Mouse (Mus musculus): ENCODE results near the gene Pde6h. TPM values are rescaled to one million over a fixed set of nuclear protein-coding genes. Genes with fewer than 3 reads are reported as not detected.

The Pde6h gene
- total and polyA plus RNA-seq, 3 experiments: 0.04 to 0.30 TPM; not detected in 1

DNA sequence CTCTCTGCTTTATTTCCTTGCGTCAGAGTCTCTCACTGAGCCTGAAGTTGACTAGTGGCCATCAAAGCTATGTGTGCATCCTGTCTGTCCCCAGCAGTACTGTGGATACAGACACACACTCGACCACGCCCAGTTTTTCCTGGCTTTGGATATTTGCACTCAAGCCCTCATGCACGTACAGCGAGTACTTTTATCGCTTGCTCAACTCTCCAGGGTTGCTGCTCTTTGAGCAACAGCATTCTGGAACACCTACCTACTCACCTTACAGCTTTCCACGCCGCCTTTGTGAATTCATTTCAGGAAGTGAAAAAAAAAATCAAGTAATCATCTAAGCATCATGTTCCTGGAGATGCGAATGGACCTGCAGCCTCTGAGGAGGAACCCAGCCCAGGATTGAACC lies 29.3 kb downstream of the Pde6h start:
- dilution Hi-C loops (cut with MboI; ENCODE audit: extremely low pct_ligation_motif_present, extremely low pct_unique_long_range_greater_than_20kb, low sequenced_read_pairs): no loop called here
- no peaks in the 10 kb centered on the region for H3K36me3 ChIP-seq (replicated peaks in 1 of 2; ENCODE audit: control insufficient read depth in 1 of 2, insufficient read depth in 1 of 2, low read length in 1 of 2)
- H3K9me3 ChIP-seq (replicated peaks; ENCODE audit: low read length): no peaks in the 10 kb centered on the region
- no peak overlapping the region for H3K27ac ChIP-seq (ENCODE audit: insufficient read depth, low read depth)
- H3K4me2 ChIP-seq (ENCODE audit: insufficient read depth, low read depth, poor library complexity, severe bottlenecking): no peak overlapping the region
- H3K9ac ChIP-seq (ENCODE audit: insufficient read depth, low read depth): no peak overlapping the region
- TF ChIP-seq PAX5 (IDR thresholded peaks at IDR 0.05; ENCODE audit: low read length): no peak
- no peak for TF ChIP-seq E2F4 (IDR thresholded peaks at IDR 0.05; ENCODE audit: insufficient replicate concordance, low read depth, low read length)
- H3K79me2 ChIP-seq (replicated peaks; ENCODE audit: control insufficient read depth, extremely low read depth, insufficient read depth, poor library complexity, severe bottlenecking): no peaks in the 10 kb centered on the region
- H3K4me1 ChIP-seq (ENCODE audit: control insufficient read depth in 1 of 2, insufficient read depth in 2 of 2): no peaks in the 10 kb centered on the region
- in situ Hi-C loops (cut with MboI; ENCODE audit: low pct_ligation_motif_present, low pct_unique_long_range_greater_than_20kb, low sequenced_read_pairs): no loop called here
- no peak for DNase-seq (ENCODE audit: extremely low read depth)
- no peaks in the 10 kb centered on the region for H3K27me3 ChIP-seq (replicated peaks)
- H3K4me3 ChIP-seq (replicated peaks in 1 of 3; ENCODE audit: low read depth in 2 of 3, low read length in 2 of 3, poor library complexity in 1 of 3): no peak overlapping the region

DNA sequence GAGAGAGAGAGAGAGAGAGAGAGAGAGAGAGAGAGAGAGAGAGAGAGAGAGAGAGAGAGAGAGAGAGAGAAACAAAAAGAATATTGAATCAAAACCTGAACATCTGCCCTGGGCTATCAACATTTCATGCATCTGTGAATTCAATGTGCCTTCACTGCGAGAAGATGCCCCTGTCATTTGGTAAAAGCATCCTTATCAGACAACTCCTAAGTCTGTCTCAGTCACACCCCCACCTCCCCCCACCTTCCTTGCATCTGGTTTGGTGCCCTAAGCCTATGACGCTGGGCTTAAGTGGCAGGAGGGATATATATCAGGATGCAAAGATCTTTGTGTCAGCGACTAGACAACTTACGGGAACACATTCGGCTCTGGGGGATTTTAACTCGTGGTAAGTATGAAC lies 30.6 kb downstream of the Pde6h start:
- H3K9me3 ChIP-seq (replicated peaks; ENCODE audit: low read length): no peaks in the 10 kb centered on the region
- TF ChIP-seq RCOR1 (conservative IDR thresholded peaks at IDR 0.05; ENCODE audit: low read depth, low read length): no peak
- no peak for TF ChIP-seq BHLHE40 (IDR thresholded peaks at IDR 0.05; ENCODE audit: low read depth, low read length)
- no peak for TF ChIP-seq TCF12 (IDR thresholded peaks at IDR 0.05; ENCODE audit: low read depth, low read length)
- TF ChIP-seq ZMIZ1 (IDR thresholded peaks at IDR 0.05; ENCODE audit: low read depth, low read length): no peak
- no peaks in the 10 kb centered on the region for H3K79me2 ChIP-seq (replicated peaks; ENCODE audit: control insufficient read depth, extremely low read depth, insufficient read depth, poor library complexity, severe bottlenecking)
- H3K4me3 ChIP-seq (replicated peaks in 1 of 3; ENCODE audit: low read depth in 2 of 3, low read length in 2 of 3, poor library complexity in 1 of 3): no peak overlapping the region
- H3K27ac ChIP-seq (ENCODE audit: insufficient read depth, low read depth): no peak overlapping the region
- in situ Hi-C loops (cut with MboI; ENCODE audit: low pct_ligation_motif_present, low pct_unique_long_range_greater_than_20kb, low sequenced_read_pairs) (no loop called here), dilution Hi-C loops (cut with MboI; ENCODE audit: extremely low pct_ligation_motif_present, extremely low pct_unique_long_range_greater_than_20kb, low sequenced_read_pairs) (no loop called here)
- no peak overlapping the region for H3K4me2 ChIP-seq (ENCODE audit: insufficient read depth, low read depth, poor library complexity, severe bottlenecking)
- no peaks in the 10 kb centered on the region for H3K27me3 ChIP-seq (replicated peaks)
- no peak overlapping the region for H3K9ac ChIP-seq (ENCODE audit: insufficient read depth, low read depth)
- H3K4me1 ChIP-seq (ENCODE audit: control insufficient read depth in 1 of 2, insufficient read depth in 2 of 2): no peaks in the 10 kb centered on the region
- no peak for DNase-seq (ENCODE audit: extremely low read depth)
- H3K36me3 ChIP-seq (replicated peaks in 1 of 2; ENCODE audit: control insufficient read depth in 1 of 2, insufficient read depth in 1 of 2, low read length in 1 of 2): no peaks in the 10 kb centered on the region

DNA sequence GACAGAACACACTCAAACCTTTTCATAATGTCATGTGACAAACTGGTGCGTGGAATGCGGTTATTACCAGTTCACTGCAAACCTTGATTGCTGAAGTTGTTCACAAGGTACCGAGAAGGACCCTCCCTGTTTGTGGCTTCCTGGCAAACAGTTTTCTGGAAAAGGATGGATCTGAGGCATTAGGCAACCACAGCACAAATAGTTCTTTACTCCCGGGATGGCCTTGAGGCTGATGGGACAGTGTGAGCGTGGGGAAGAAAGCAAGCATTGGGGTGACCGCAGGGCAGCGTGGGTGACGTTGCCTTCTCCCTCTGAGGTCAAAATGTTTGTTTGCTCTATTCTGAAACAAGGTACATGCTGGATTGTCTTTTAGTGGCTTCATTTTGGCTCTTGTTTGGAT lies 31.1 kb downstream of the Pde6h start:
- dilution Hi-C loops (cut with MboI; ENCODE audit: extremely low pct_ligation_motif_present, extremely low pct_unique_long_range_greater_than_20kb, low sequenced_read_pairs) (no loop called here), in situ Hi-C loops (cut with MboI; ENCODE audit: low pct_ligation_motif_present, low pct_unique_long_range_greater_than_20kb, low sequenced_read_pairs) (no loop called here)
- Histone ChIP-seq H3K27me3 (replicated peaks) (no peaks in the 10 kb centered on the region), H3K79me2 (replicated peaks; ENCODE audit: control insufficient read depth, extremely low read depth, insufficient read depth, poor library complexity, severe bottlenecking) (no peaks in the 10 kb centered on the region), H3K4me2 (ENCODE audit: insufficient read depth, low read depth, poor library complexity, severe bottlenecking) (no peak overlapping the region), H3K9ac (ENCODE audit: insufficient read depth, low read depth) (no peak overlapping the region), H3K27ac (ENCODE audit: insufficient read depth, low read depth) (no peak overlapping the region), H3K9me3 (replicated peaks; ENCODE audit: low read length) (no peaks in the 10 kb centered on the region), H3K36me3 (replicated peaks in 1 of 2; ENCODE audit: control insufficient read depth in 1 of 2, insufficient read depth in 1 of 2, low read length in 1 of 2) (no peaks in the 10 kb centered on the region), H3K4me3 (replicated peaks in 1 of 3; ENCODE audit: low read depth in 2 of 3, low read length in 2 of 3, poor library complexity in 1 of 3) (no peak overlapping the region), H3K4me1 (ENCODE audit: control insufficient read depth in 1 of 2, insufficient read depth in 2 of 2) (no peaks in the 10 kb centered on the region)
- TF ChIP-seq NELFE (IDR thresholded peaks at IDR 0.05; ENCODE audit: low read depth, low read length): no peak
- TF ChIP-seq ZKSCAN1 (IDR thresholded peaks at IDR 0.05; ENCODE audit: borderline replicate concordance, low read depth, low read length): no peak
- no peak for TF ChIP-seq UBTF (IDR thresholded peaks at IDR 0.05; ENCODE audit: low read depth, low read length)
- TF ChIP-seq POLR2AphosphoS2 (IDR thresholded peaks at IDR 0.05; ENCODE audit: low read depth, low read length): no peak
- no peak for TF ChIP-seq RAD21 (IDR thresholded peaks at IDR 0.05; ENCODE audit: low read depth, low read length)
- no peak for TF ChIP-seq MAX (IDR thresholded peaks at IDR 0.05; ENCODE audit: low read length)
- no peak for TF ChIP-seq USF2 (conservative IDR thresholded peaks at IDR 0.05; ENCODE audit: low read depth, low read length)
- no peak for TF ChIP-seq SIN3A (IDR thresholded peaks at IDR 0.05; ENCODE audit: low read length)
- TF ChIP-seq EP300 (IDR thresholded peaks at IDR 0.05; ENCODE audit: low read length): no peak
- TF ChIP-seq CHD2 (IDR thresholded peaks at IDR 0.05; ENCODE audit: low read length): no peak
- no peak for TF ChIP-seq JUND (conservative IDR thresholded peaks at IDR 0.05; ENCODE audit: low read depth, low read length)
- no peak for TF ChIP-seq MAFK (IDR thresholded peaks at IDR 0.05; ENCODE audit: insufficient replicate concordance, low read length)
- no peak for TF ChIP-seq ZMIZ1 (IDR thresholded peaks at IDR 0.05; ENCODE audit: low read depth, low read length)
- TF ChIP-seq TBP (conservative IDR thresholded peaks at IDR 0.05; ENCODE audit: low read depth, low read length): no peak
- TF ChIP-seq ETS1 (conservative IDR thresholded peaks at IDR 0.05; ENCODE audit: low read depth, low read length): no peak
- no peak for TF ChIP-seq HCFC1 (IDR thresholded peaks at IDR 0.05; ENCODE audit: low read depth, low read length)
- TF ChIP-seq E2F4 (IDR thresholded peaks at IDR 0.05; ENCODE audit: insufficient replicate concordance, low read depth, low read length): no peak
- no peak for DNase-seq (ENCODE audit: extremely low read depth)
